Mouse (Mus musculus) kidney, adult 10 weeks (tissue): Measurements from ENCODE around the gene Zfp217. TPM values are rescaled to one million over a fixed set of nuclear protein-coding genes. Genes with fewer than 3 reads are reported as not detected.

Experiments used
- polyA plus RNA-seq: library from polyadenylated mRNA; stranded (reverse); fragments of 350-450 nt; fragmentation: Illumina TruSeq; extraction: RNeasy Lipid Tissue Mini Kit (QIAGEN cat#74804); gene quantifications from one replicate; pipeline ENCODE4 v1.2.3, GENCODE M21; 2014; ENCODE audit warnings: low read depth, low replicate concordance

Gene Zfp217
- polyA plus RNA-seq: 6.6 TPM

GRCm38 (mm10) chr2:170147661-170148153 is at the start of gene Zfp217:
TSS of gene Zfp217 (minus strand) at chr2:170148103.

